Mouse (Mus musculus) lung, embryonic 16.5 days (tissue): ENCODE data around the gene Gpr65. TPM values are rescaled to one million over a fixed set of nuclear protein-coding genes. Genes with fewer than 3 reads are reported as not detected.
"Not testable (repeated sequence)": the region's sequence is repeated elsewhere in the genome, so short reads cannot be mapped to it uniquely, and the experiment has no call there.

ENCODE experiments used
- ATAC-seq: fragments of 200-750 bp; cut with Nextera tagmentation; 2 replicates; pipeline ENCODE4 v1.8.0; 2017; ENCODE audit warnings: low read depth, mild to moderate bottlenecking, moderate library complexity
- H3K27ac ChIP-seq: fragments of 300-500 bp; sonication (generic); 2 replicates; pipeline ENCODE4 v1.5.1; 2014; ENCODE audit warnings: mild to moderate bottlenecking, control low read depth, low read length
- H3K27me3 ChIP-seq: fragments of 300-500 bp; sonication (generic); 2 replicates; pipeline ENCODE4 v1.6.1; 2014; ENCODE audit warnings: low read depth, low read length, mixed read lengths; ENCODE audit not compliant: control insufficient read depth, insufficient read depth
- H3K36me3 ChIP-seq: fragments of 300-500 bp; sonication (generic); 2 replicates; pipeline ENCODE4 v1.6.1; 2014; ENCODE audit warnings: low read length; ENCODE audit not compliant: control insufficient read depth, insufficient read depth
- H3K4me1 ChIP-seq: fragments of 300-500 bp; sonication (generic); replicated peaks from 2 replicates; pipeline ENCODE4 v1.6.1; 2014; ENCODE audit warnings: low read length, mixed read lengths; ENCODE audit not compliant: control insufficient read depth, insufficient read depth
- H3K4me2 ChIP-seq: fragments of 300-500 bp; sonication (generic); 2 replicates; pipeline ENCODE4 v1.6.1; 2014; ENCODE audit warnings: low read depth, low read length, control low read depth
- H3K4me3 ChIP-seq: fragments of 300-500 bp; sonication (generic); 2 replicates; pipeline ENCODE4 v1.5.1; 2014; ENCODE audit warnings: mild to moderate bottlenecking, low read length, control low read depth
- H3K9ac ChIP-seq: fragments of 300-500 bp; sonication (generic); 2 replicates; pipeline ENCODE4 v1.6.1; 2014; ENCODE audit warnings: low read length, control low read depth
- H3K9me3 ChIP-seq: fragments of 300-500 bp; sonication (generic); 2 replicates; pipeline ENCODE4 v1.6.1; 2016; ENCODE audit warnings: low read length; ENCODE audit not compliant: control insufficient read depth
- WGBS: fragments of 180-500 bp; shearing (Covaris S2); extraction: QIAGEN DNeasy Blood & Tissue Kit; methylation state at CpG from one replicate; pipeline ENCODE4 v1.1.7; 2014; 5-methylcytosine and 5-hydroxymethylcytosine counted together
- polyA plus RNA-seq: library from polyadenylated mRNA; unstranded; fragments of >200 nt; fragmentation: Nextera tagmentation; extraction: Ambion mirVana; gene quantifications from 2 replicates; pipeline ENCODE4 v1.2.1, GENCODE M21; 2015

The Gpr65 gene
- polyA plus RNA-seq: 1.6 and 1.8 TPM in 2 replicates

GRCm38 (mm10) chr12:98268441-98269369 lies at the start of gene Gpr65:
Gpr65 (plus strand) TSS chr12:98268635.
- 83% methylated on average over 13 of the region's 13 CpGs for WGBS
- no peaks in the 10 kb centered on the region for H3K4me1 ChIP-seq
- no peaks in the 10 kb centered on the region for H3K9me3 ChIP-seq
- H3K4me2 ChIP-seq: no peak within 1 kb of the TSS
- H3K36me3 ChIP-seq: no peaks in the 10 kb centered on the region
- ATAC-seq: no peak
- no peak within 1 kb of the TSS for H3K4me3 ChIP-seq
- H3K27ac ChIP-seq: no peak within 1 kb of the TSS
- no peak within 1 kb of the TSS for H3K9ac ChIP-seq
- no peaks in the 10 kb centered on the region for H3K27me3 ChIP-seq

DNA sequence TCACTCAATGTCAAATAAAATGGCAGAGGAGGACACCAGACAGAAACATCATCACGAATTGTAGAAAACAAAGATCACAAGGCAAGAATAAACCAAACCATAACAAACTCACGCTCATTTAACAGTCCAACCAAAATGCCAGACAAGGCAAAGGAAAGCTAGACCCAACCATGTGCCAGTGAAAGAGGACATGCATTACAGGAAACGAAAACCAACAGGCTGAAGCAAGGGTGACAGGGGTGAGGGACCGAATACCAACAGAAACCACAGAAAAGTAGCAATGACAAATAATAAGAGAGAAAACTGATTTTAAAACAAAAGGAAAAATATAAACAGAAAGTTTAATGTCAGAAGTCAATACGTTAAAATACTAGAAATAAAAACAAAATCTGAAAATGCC lies 45.1 kb upstream of the Gpr65 start:
- peaks cover 3% of the 10 kb centered on the region for H3K36me3 ChIP-seq
- no peak overlapping the region for H3K27ac ChIP-seq
- no peak overlapping the region for H3K4me2 ChIP-seq
- H3K27me3 ChIP-seq: no peaks in the 10 kb centered on the region
- 81% methylated on average over 5 of the region's 5 CpGs for WGBS
- no peaks in the 10 kb centered on the region for H3K4me1 ChIP-seq
- H3K9me3 ChIP-seq: no peaks in the 10 kb centered on the region
- no peak overlapping the region for H3K9ac ChIP-seq
- H3K4me3 ChIP-seq: no peak overlapping the region
- no peak for ATAC-seq

- WGBS: 86% methylated on average over 2 of the region's 2 CpGs
- Histone ChIP-seq H3K9ac (no peak overlapping the region), H3K27me3 (no peaks in the 10 kb centered on the region), H3K4me1 (no peaks in the 10 kb centered on the region), H3K27ac (no peak overlapping the region), H3K9me3 (no peaks in the 10 kb centered on the region), H3K36me3 (peaks cover 3% of the 10 kb centered on the region), H3K4me2 (no peak overlapping the region), H3K4me3 (no peak overlapping the region)
- no peak for ATAC-seq
Measured at GRCm38 (mm10) chr12:98227037-98227436, 41.4 kb upstream of the Gpr65 start.

- not testable (repeated sequence) for H3K36me3 ChIP-seq, H3K27ac ChIP-seq, H3K4me3 ChIP-seq, H3K27me3 ChIP-seq, ATAC-seq, H3K4me2 ChIP-seq, H3K4me1 ChIP-seq, H3K9me3 ChIP-seq, H3K9ac ChIP-seq
- WGBS: 78% methylated on average over 6 of the region's 6 CpGs
Measured at GRCm38 (mm10) chr12:98238478-98238877, 30.0 kb upstream of the Gpr65 start.

- no peak overlapping the region for H3K4me2 ChIP-seq
- H3K4me3 ChIP-seq: no peak overlapping the region
- H3K36me3 ChIP-seq: no peaks in the 10 kb centered on the region
- no peaks in the 10 kb centered on the region for H3K4me1 ChIP-seq
- 88% methylated on average over 4 of the region's 4 CpGs for WGBS
- H3K27ac ChIP-seq: no peak overlapping the region
- no peak for ATAC-seq
- H3K9me3 ChIP-seq: no peaks in the 10 kb centered on the region
- no peak overlapping the region for H3K9ac ChIP-seq
- no peaks in the 10 kb centered on the region for H3K27me3 ChIP-seq
Measured at GRCm38 (mm10) chr12:98244161-98244560, 24.3 kb upstream of the Gpr65 start.

DNA sequence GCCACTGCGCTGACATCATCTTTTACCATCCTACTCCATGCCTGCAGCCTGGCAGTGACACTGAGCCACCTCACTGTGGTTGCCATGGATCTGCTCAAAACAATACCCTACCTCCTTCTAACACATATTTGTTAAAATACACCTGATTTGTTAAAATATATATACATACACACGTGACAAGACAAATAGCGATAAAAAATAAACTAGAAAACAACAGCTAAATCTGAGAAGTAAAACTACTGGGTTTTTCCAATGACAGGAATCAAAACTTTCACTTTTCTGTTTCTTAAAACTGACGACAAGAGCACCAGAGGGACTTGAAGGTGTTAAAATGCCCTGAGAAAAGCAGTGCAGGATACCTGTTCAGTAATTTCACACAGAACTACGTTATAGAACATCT lies 23.6 kb upstream of the Gpr65 start:
- H3K9ac ChIP-seq: no peak overlapping the region
- H3K4me2 ChIP-seq: no peak overlapping the region
- no peak overlapping the region for H3K4me3 ChIP-seq
- no peaks in the 10 kb centered on the region for H3K9me3 ChIP-seq
- no peaks in the 10 kb centered on the region for H3K36me3 ChIP-seq
- ATAC-seq: no peak
- no peaks in the 10 kb centered on the region for H3K27me3 ChIP-seq
- H3K4me1 ChIP-seq: no peaks in the 10 kb centered on the region
- no peak overlapping the region for H3K27ac ChIP-seq
- 86% methylated on average over 5 of the region's 5 CpGs for WGBS

DNA sequence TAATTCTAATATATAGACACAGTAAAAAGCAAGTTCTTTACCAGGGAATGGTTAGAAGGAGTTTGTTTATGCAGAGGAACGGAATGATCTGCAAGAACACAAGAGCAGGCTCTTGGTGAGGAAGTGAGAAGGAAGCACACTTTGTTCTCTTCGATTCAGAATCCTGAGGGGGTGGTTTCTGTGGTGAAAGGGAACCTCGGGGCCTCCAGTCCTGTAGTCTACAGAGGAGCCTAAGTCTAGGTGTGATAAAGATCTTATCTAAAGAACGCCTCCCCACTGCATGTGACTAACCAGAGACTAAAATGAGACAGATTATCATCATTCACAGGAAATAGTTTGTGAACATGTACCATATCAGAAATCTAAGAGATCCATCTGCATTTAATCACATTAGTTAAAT lies 21.6 kb upstream of the Gpr65 start:
- ATAC-seq: no peak
- Histone ChIP-seq H3K4me3 (no peak overlapping the region), H3K4me2 (no peak overlapping the region), H3K4me1 (no peaks in the 10 kb centered on the region), H3K27me3 (no peaks in the 10 kb centered on the region), H3K27ac (no peak overlapping the region), H3K9ac (no peak overlapping the region), H3K9me3 (no peaks in the 10 kb centered on the region), H3K36me3 (no peaks in the 10 kb centered on the region)
- WGBS: 44% methylated on average over 4 of the region's 4 CpGs

- Histone ChIP-seq H3K9ac (no peak overlapping the region), H3K4me1 (no peaks in the 10 kb centered on the region), H3K9me3 (no peaks in the 10 kb centered on the region), H3K4me2 (no peak overlapping the region), H3K27ac (no peak overlapping the region), H3K4me3 (no peak overlapping the region), H3K36me3 (no peaks in the 10 kb centered on the region), H3K27me3 (no peaks in the 10 kb centered on the region)
- 74% methylated on average over 3 of the region's 3 CpGs for WGBS
- ATAC-seq: no peak
Measured at GRCm38 (mm10) chr12:98249671-98250070, 18.8 kb upstream of the Gpr65 start.

DNA sequence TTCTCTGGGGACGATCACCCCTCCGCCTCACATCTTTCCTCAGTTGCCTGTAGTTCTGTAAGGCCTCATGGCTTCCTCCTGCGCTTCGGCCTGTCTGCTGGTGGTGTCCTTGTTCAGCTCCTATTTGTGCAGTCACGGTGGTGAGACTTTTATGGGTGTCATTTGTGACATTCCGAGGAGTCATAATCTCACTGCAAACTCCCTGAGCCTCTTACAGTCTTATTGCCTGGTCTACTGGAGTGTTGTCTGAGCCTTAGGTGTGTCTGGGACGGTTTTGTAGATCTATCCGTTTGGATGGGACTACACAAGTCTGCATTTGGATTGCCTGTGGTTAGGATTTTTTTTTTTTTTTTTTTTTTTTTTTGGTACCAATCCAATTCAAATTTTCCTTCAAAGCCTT lies 18.1 kb upstream of the Gpr65 start:
- Histone ChIP-seq H3K27me3 (no peaks in the 10 kb centered on the region), H3K9me3 (no peaks in the 10 kb centered on the region), H3K4me1 (no peaks in the 10 kb centered on the region), H3K9ac (no peak overlapping the region), H3K36me3 (no peaks in the 10 kb centered on the region), H3K4me3 (no peak overlapping the region), H3K27ac (no peak overlapping the region), H3K4me2 (no peak overlapping the region)
- ATAC-seq: no peak
- WGBS: 89% methylated on average over 8 of the region's 8 CpGs
